Mouse (Mus musculus): Measurements from ENCODE around the gene Spef1. TPM values are rescaled to one million over a fixed set of nuclear protein-coding genes. Genes with fewer than 3 reads are reported as not detected.

Spef1 gene
- total RNA-seq, 2 experiments from 2014 or later, result 7.2 to 9.0 TPM

DNA sequence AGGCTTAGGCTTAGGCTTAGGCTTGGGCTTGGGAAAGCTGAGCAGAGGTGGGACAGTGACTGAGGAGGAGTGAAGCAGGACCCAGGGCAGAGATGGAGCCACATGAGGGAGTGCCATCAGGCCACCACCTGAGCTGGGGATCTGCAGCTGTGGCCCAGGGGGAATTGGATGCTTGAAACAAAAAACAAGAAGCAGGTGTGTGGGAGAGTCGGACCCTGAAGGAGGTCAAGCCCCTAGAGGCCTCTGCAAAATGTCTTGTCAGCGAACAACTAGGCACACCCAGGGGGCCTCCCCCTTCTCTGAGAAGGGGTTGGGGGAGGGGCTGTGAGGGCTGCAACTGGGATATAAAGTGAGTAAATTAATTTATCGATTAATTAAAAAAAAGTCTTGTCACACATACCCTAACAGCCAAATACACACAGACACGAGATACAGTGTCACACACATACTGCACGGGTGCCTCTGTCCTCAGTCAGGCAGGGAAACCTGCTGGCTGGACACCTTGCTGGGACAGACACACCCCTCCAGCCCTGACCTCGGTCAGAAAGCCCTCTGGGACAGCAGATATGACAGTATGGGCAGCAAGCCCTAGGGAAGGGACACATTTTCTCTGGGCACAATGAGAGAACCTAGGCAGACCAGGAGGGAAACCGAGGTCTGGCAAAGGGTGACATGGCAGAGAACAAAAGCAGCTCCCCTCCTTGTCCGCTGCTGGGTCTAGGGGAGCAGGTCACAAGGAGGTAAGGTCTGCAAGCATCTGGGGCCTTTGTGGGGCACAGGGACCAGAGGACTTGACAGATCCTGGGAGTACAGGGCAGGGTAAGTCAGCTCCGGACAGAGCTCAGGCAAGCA is 60.9 kb downstream of the Spef1 start:
- DNase-seq (ENCODE audit: low spot score in 2 of 2), result no peak

DNA sequence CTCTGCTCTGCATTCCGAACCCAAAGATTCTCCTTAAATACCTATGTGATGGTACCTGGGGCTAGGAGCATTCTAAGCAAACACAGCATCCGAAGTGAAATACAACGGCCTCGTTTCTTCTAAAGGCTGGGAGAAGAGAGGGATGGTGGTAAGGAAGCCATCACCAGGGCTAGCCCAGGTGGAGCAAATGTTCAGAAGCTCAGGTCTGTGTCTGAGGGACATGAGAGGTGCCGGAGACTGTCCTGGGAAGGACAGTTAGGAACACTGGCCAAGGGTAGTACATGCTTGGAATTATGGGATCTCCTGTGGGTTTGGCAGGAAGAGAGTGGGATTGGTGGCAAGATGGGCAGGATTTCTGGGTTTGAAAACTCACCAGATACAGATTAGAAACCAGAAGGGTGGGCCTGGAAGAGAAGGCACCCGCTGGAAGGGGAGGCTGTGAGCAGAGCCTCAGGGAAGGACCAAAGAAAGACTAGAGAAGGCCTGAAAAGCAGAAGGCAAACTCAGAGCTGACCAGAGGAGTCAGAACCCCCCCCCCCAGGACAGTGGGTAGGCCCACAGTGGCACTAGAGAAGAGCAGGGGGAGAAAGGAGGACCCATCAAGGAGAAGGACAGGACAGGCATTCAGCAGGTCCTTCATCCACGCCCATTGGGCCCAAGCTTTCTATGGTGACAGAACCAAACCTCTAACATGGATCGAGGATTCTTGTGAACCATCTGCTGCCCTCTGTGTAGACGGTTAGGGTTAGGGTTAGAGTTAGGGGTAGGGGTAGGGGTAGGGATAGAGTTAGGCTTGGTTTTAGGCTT is 61.7 kb downstream of the Spef1 start:
- DNase-seq (ENCODE audit: low spot score in 2 of 2), result no peak

- peak; percentile 39 to 48 for DNase-seq (ENCODE audit: low spot score in 2 of 2)
Measured at GRCm38 (mm10) chr2:131124166-131124565, 62.9 kb downstream of the Spef1 start.

Other genes with a start within 250 kb of the Spef1 start
- gene Gfra4, start 144.2 kb downstream of the Spef1 start, total RNA-seq (2021), result 10 to 100 TPM; 61.4 to 65.5 TPM
- under 1 TPM; 0.18 to 0.74 TPM for gene Adam33, start 123.5 kb downstream of the Spef1 start, total RNA-seq (2021)
- gene Siglec1, start 100.5 kb downstream of the Spef1 start, total RNA-seq (2021), result under 1 TPM; 0.36 to 0.47 TPM
- 1 to 10 TPM; 6.1 to 8.3 TPM for gene Hspa12b, start 60.0 kb downstream of the Spef1 start, total RNA-seq (2021)
- not detected for gene Gm11037, start 53.8 kb downstream of the Spef1 start, total RNA-seq (2021)
- gene 1700037H04Rik, start 27.2 kb downstream of the Spef1 start, total RNA-seq (2021), result 10 to 100 TPM; 57.7 to 60.0 TPM
- gene Cenpb, start 7.2 kb downstream of the Spef1 start, total RNA-seq (2021), result 10 to 100 TPM; 70.4 to 73.5 TPM
- gene Cdc25b, start 333 bp downstream of the Spef1 start, total RNA-seq (2021), result 10 to 100 TPM; 15.5 to 15.9 TPM
- gene Ap5s1, start 19.8 kb upstream of the Spef1 start, total RNA-seq (2021), result 10 to 100 TPM; 22.1 to 24.4 TPM
- 1 to 10 TPM; 7.6 to 9.4 TPM for gene Mavs, start 46.8 kb upstream of the Spef1 start, total RNA-seq (2021)
- 10 to 100 TPM; 51.1 to 60.1 TPM for gene Pank2, start 75.2 kb upstream of the Spef1 start, total RNA-seq (2021)
- gene Rnf24, start 165.6 kb upstream of the Spef1 start, total RNA-seq (2021), result 10 to 100 TPM; 28.8 to 32.3 TPM